Mouse (Mus musculus) myocyte (in vitro differentiated cells): ENCODE results near the gene Sbk2.

Experiments
- E2F4 ChIP-seq: IDR thresholded peaks from one replicate; pipeline ENCODE4 v1.6.1; 2011; ENCODE audit warnings: mild to moderate bottlenecking, control low read depth, moderate library complexity; ENCODE audit not compliant: insufficient read depth
- MYOD1 ChIP-seq, 3 experiments: IDR thresholded peaks; one replicate each; pipeline ENCODE4 v1.6.1; 2011; ENCODE audit warnings: control low read depth in 2 of 3, low read depth in 2 of 3, mild to moderate bottlenecking in 2 of 3, moderate library complexity in 1 of 3; ENCODE audit not compliant: insufficient read length in 2 of 3, control insufficient read depth in 1 of 3
- MYOG ChIP-seq, 3 experiments: IDR thresholded peaks; one replicate each; pipeline ENCODE4 v1.6.1; 2011; ENCODE audit warnings: control low read depth in 2 of 3, low read depth in 2 of 3, mild to moderate bottlenecking in 2 of 3; ENCODE audit not compliant: insufficient read length in 2 of 3, control insufficient read depth in 1 of 3, insufficient read depth in 1 of 3
- POLR2A ChIP-seq: IDR thresholded peaks from one replicate; pipeline ENCODE4 v1.6.1; 2011; ENCODE audit warnings: low read depth, mild to moderate bottlenecking, control low read depth, moderate library complexity; ENCODE audit not compliant: insufficient read length
- POLR2AphosphoS2 ChIP-seq: IDR thresholded peaks from one replicate; pipeline ENCODE4 v1.6.1; 2011; ENCODE audit warnings: low read depth, control low read depth; ENCODE audit not compliant: insufficient read length
- REST ChIP-seq: IDR thresholded peaks from one replicate; pipeline ENCODE4 v1.6.1; 2011; ENCODE audit warnings: mild to moderate bottlenecking, control low read depth, moderate library complexity; ENCODE audit not compliant: insufficient read depth, insufficient read length
- SRF ChIP-seq: IDR thresholded peaks from one replicate; pipeline ENCODE4 v1.6.1; 2011; ENCODE audit warnings: low read depth; ENCODE audit not compliant: control insufficient read depth, insufficient read length
- USF1 ChIP-seq: IDR thresholded peaks from one replicate; pipeline ENCODE4 v1.6.1; 2011; ENCODE audit warnings: low read depth, mild to moderate bottlenecking, control low read depth, moderate library complexity

DNA sequence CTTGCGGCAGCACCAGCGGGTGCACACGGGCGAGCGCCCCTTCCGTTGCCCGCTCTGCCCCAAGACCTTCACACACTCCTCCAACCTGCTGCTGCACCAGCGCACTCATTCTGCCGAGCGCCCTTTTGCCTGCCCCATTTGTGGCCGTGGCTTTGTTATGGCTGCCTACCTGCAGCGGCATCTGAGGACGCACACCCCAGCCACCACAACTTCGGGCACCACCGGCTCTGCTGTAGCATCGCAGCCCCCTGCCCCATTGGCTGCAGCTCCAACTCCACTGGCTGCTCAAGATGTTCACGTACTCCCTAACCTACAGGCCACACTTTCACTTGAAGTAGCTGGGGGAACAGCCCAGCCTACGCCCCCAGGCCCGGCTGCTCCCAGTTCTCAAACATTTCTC is 43.7 kb downstream of the Sbk2 start:
- TF ChIP-seq MYOG (IDR thresholded peaks at IDR 0.05; ENCODE audit: control insufficient read depth in 1 of 3, insufficient read depth in 1 of 3, insufficient read length in 2 of 3, low read depth in 2 of 3) = no peak
- TF ChIP-seq POLR2A = no peak
- TF ChIP-seq REST = no peak
- TF ChIP-seq POLR2AphosphoS2 = no peak
- TF ChIP-seq SRF = no peak
- TF ChIP-seq E2F4 = no peak
- no peak for TF ChIP-seq MYOD1 (IDR thresholded peaks at IDR 0.05; ENCODE audit: control insufficient read depth in 1 of 3, insufficient read length in 2 of 3, low read depth in 2 of 3)
- no peak for TF ChIP-seq USF1
